Comparison of ENCODE assay signal across 25 mouse cellular contexts in the genomic region with DNA sequence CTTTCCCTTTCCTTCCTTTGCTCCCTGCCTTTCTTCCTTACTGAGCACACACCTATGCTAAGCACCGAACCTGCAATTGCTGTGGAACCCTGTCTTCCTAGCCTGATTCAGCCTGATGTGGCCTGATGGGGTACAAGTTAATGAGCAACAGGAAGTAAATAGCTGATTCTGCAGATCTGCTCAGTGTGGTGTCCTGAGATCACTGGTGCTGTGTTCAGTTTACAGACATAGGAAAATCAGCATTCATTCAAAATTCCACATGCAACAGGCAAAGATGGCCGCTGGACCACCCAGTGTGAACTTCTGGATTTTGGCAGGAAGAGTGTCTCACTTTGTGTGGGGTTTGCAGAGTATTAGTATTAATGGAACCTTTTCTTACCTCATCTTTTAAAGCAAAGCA. TPM values are rescaled to one million over a fixed set of nuclear protein-coding genes. Genes with fewer than 3 reads are reported as not detected.
"Had no signal": no experiment of that assay in that cellular context is flagged by ENCODE, and none has a peak within 500 bp of the region (broad histone marks: within the 10 kb centered on the region; RNA-seq: fewer than 3 reads in every experiment).

No protein-coding gene starts in this region.

- H3K4me2 ChIP-seq: heart, embryonic 12.5 days; hindbrain, embryonic 12.5 days; hindbrain, embryonic 14.5 days; intestine, embryonic 15.5 days; limb, embryonic 12.5 days; liver, embryonic 11.5 days; liver, embryonic 13.5 days had no signal

- H3K36me3 ChIP-seq: heart, embryonic 10.5 days; heart, embryonic 12.5 days; hindbrain, embryonic 10.5 days; hindbrain, embryonic 12.5 days; intestine, embryonic 15.5 days; limb, embryonic 10.5 days; limb, embryonic 12.5 days; liver, embryonic 13.5 days had no signal

- H3K9me3 ChIP-seq: intestine, embryonic 15.5 days; limb, embryonic 10.5 days; liver, embryonic 13.5 days had no signal

- H3K9ac ChIP-seq: heart, embryonic 12.5 days; hindbrain, embryonic 12.5 days; hindbrain, embryonic 14.5 days; intestine, embryonic 15.5 days; limb, embryonic 12.5 days; liver, embryonic 13.5 days had no signal

- ATAC-seq: forebrain, embryonic 16.5 days; hindbrain, embryonic 16.5 days; inflammation-experienced regulatory T-cells, adult 6 months; intestine, embryonic 15.5 days; intestine, postnatal 0 days had no signal

- H3K4me1 ChIP-seq: heart, embryonic 10.5 days; heart, embryonic 12.5 days; hindbrain, embryonic 10.5 days; hindbrain, embryonic 12.5 days; limb, embryonic 12.5 days; liver, embryonic 13.5 days had no signal

- H3K27me3 ChIP-seq: heart, embryonic 12.5 days; hindbrain, embryonic 12.5 days; intestine, embryonic 15.5 days; limb, embryonic 12.5 days; liver, embryonic 13.5 days had no signal

- H3K27ac ChIP-seq: heart, adult 2 months; heart, embryonic 10.5 days; hindbrain, embryonic 10.5 days; hindbrain, embryonic 12.5 days; hindbrain, embryonic 14.5 days; intestine, embryonic 15.5 days; layer of hippocampus, adult 2 months; left cerebral cortex, adult 2 months; limb, embryonic 10.5 days; limb, embryonic 12.5 days; liver, embryonic 13.5 days had no signal

- H3K4me3 ChIP-seq: heart, adult 2 months; heart, embryonic 10.5 days; heart, embryonic 12.5 days; hindbrain, embryonic 10.5 days; hindbrain, embryonic 12.5 days; intestine, embryonic 15.5 days; layer of hippocampus, adult 2 months; left cerebral cortex, adult 2 months; limb, embryonic 10.5 days; limb, embryonic 12.5 days; liver, embryonic 13.5 days had no signal

- DNase-seq: gastrocnemius, postnatal 14 days; heart, adult 2 months; heart, postnatal 10 days; heart, postnatal 4 days; kidney, adult 18-20 months; kidney, postnatal 14 days; liver, embryonic 13.5 days had no signal

RNA-seq across cellular contexts. Expression of gene Rd3, which starts 57.8 kb away (rescaled TPM):
- total RNA-seq: gastrocnemius, adult 8-10 months; gastrocnemius, postnatal 4 days; granulocyte monocyte progenitor cell, adult 5-6 weeks had no signal
